Mouse (Mus musculus) cerebellum, adult 2 months (tissue): Measurements from ENCODE around the gene Ttpal. TPM values are rescaled to one million over a fixed set of nuclear protein-coding genes. Genes with fewer than 3 reads are reported as not detected.

Experiments
- DNase-seq, 2 experiments: peaks; one replicate each; pipeline ENCODE4 v3.0.0; 2021
- H3K27ac ChIP-seq: fragments of 200-500 bp; 2 replicates; pipeline ENCODE4 v1.5.1; 2012; ENCODE audit warnings: low read length, control low read depth, inconsistent platforms; ENCODE audit not compliant: insufficient read depth
- H3K27me3 ChIP-seq: fragments of 200-500 bp; 2 replicates; pipeline ENCODE4 v1.6.1; 2012; ENCODE audit warnings: inconsistent platforms, mild to moderate bottlenecking, low read length, moderate library complexity; ENCODE audit not compliant: control insufficient read depth, insufficient read depth
- H3K4me1 ChIP-seq: fragments of 200-500 bp; 2 replicates; pipeline ENCODE4 v1.6.1; 2011; ENCODE audit warnings: low read length; ENCODE audit not compliant: control insufficient read depth, insufficient read depth
- H3K4me3 ChIP-seq: fragments of 200-500 bp; replicated peaks from 2 replicates; pipeline ENCODE3; 2011; ENCODE audit warnings: mild to moderate bottlenecking, low read depth, low read length, control low read depth; ENCODE audit not compliant: insufficient read depth
- CTCF ChIP-seq: fragments of 200-500 bp; IDR thresholded peaks from 2 replicates; pipeline ENCODE4 v1.5.1; 2011; ENCODE audit warnings: low read depth, mild to moderate bottlenecking, control low read depth, low read length, moderate library complexity, borderline replicate concordance; ENCODE audit not compliant: insufficient read depth
- POLR2A ChIP-seq: fragments of 200-500 bp; IDR thresholded peaks from 2 replicates; pipeline ENCODE4 v1.6.1; 2011; ENCODE audit warnings: low read length, control low read depth, borderline replicate concordance; ENCODE audit not compliant: insufficient read depth
- WGBS: fragments of 180-500 bp; shearing (Covaris S2); methylation state at CpG from one replicate; pipeline ENCODE4 v1.1.7; 2018; 5-methylcytosine and 5-hydroxymethylcytosine counted together
- polyA plus RNA-seq: library from polyadenylated mRNA; depleted of rRNA; stranded (reverse); fragments of >200 nt; gene quantifications from 2 replicates; pipeline ENCODE4 v1.2.3, GENCODE M21; 2012

Gene Ttpal
- polyA plus RNA-seq, 1 experiment = 23.7 TPM

- no peak for TF ChIP-seq CTCF
- no peak for DNase-seq
Measured at GRCm38 (mm10) chr2:163584088-163584426, 18.1 kb upstream of the Ttpal start.

DNA sequence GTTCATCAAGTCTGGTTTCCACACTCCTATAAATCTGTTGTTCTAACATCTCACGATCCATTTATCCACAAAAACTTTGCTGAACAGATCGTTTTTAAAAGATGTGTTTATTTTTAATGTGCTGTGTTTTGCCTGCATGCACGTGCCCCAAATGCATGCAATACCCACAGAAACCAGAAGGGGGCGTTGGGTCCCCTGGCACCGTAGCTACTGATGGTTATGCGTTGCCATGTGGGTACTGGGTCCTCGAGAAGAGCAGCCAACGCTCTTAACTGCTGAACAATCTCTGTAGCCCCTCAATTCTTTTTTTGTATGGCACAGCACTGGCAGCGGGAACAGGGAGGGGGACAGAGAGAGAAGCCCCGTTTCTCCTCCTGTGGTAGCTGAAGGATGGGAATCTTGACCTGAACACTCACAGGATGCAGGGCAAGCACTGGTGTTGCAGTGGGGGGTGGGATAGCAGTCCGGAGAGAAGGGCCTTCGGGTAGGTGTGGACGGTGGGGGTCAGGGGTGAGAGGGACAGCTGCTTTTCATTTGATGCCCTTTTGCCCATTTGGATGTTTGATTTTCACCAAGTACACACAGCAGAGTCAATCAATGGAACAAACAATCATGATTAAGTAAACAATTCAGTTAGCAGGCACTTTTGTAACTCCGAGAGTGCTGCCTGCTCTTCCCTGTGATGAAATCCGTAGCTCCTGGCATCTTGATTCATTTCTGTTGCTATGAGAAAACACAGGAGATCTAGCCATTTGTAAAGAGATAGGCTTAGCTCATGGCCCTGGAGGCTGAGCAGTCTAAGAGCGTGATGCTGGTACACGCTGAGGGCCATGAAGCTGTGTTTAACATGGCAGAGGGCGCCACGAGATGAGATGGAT, 15.5 kb upstream of the Ttpal start:
- 61% methylated on average over 19 of the region's 19 CpGs for WGBS
- Histone ChIP-seq H3K4me1 (peaks cover 5% of the 10 kb centered on the region; the same call in 1 of the 2 replicates), H3K27me3 (no peaks in the 10 kb centered on the region), H3K27ac (no peak overlapping the region), H3K4me3 (no peak overlapping the region)
- no peak for DNase-seq
- peak; percentile 53; the same call in 1 of the 2 replicates for TF ChIP-seq CTCF
- no peak for TF ChIP-seq POLR2A

More at GRCm38 (mm10) chr2:163584088-163584426, 18.1 kb upstream of the Ttpal start:
- 32% methylated on average over 10 of the region's 10 CpGs for WGBS
- Histone ChIP-seq H3K4me3 (no peak overlapping the region), H3K27me3 (no peaks in the 10 kb centered on the region), H3K27ac (no peak overlapping the region), H3K4me1 (peaks cover 5% of the 10 kb centered on the region; the same call in 1 of the 2 replicates)

- no peak for TF ChIP-seq POLR2A
- TF ChIP-seq CTCF = no peak
- no peak overlapping the region for H3K4me3 ChIP-seq
- H3K27ac ChIP-seq = no peak overlapping the region
- peaks cover 5% of the 10 kb centered on the region; the same call in 1 of the 2 replicates for H3K4me1 ChIP-seq
- 63% methylated on average over 5 of the region's 5 CpGs for WGBS
- H3K27me3 ChIP-seq = no peaks in the 10 kb centered on the region
- DNase-seq = no peak
Measured at GRCm38 (mm10) chr2:163587506-163587905, 14.6 kb upstream of the Ttpal start.

DNA sequence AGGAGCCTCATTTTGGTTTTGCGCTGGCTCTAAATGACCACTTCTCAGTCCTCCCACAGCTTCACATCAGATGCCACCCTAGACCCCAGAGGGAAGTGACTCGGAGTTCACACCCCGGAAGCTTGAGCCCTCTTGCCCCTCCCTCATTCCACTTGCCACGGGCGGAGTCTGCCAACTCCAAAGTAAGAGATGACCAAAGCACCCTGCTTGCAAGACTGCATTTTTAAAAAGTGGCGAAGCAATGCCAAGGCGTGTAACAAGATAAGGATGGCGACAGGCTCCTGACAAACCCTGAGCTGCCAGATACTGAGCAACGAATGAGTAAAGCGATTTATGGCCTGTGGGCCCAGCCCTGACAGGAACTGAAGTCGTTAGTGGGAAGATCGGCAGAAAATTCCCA, 11.9 kb upstream of the Ttpal start:
- Histone ChIP-seq H3K4me1 (no peaks in the 10 kb centered on the region), H3K27me3 (no peaks in the 10 kb centered on the region), H3K4me3 (no peak overlapping the region), H3K27ac (no peak overlapping the region)
- WGBS = 75% methylated on average over 12 of the region's 12 CpGs
- DNase-seq = no peak
- no peak for TF ChIP-seq CTCF
- no peak for TF ChIP-seq POLR2A

DNA sequence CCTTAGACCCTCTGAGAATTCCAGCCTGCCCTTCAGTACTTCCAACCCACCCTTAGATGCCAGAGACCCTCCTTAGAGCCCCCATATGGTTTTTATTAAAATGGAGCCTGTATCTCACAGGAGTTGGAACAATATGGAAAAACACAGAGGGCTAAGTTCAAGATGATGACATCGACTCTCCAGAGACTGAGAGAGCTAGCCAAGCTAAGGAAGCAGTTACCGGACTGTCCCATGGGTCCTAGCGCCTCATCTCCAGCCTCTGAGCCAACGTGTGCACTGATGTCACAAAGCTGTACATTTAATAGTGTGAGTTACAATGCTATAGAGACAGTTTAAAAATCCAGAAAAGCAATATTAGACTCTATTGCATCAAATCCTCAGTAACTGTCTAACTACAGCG, 11.1 kb upstream of the Ttpal start:
- no peak for DNase-seq
- Histone ChIP-seq H3K27me3 (no peaks in the 10 kb centered on the region), H3K27ac (no peak overlapping the region), H3K4me3 (no peak overlapping the region), H3K4me1 (no peaks in the 10 kb centered on the region)
- TF ChIP-seq CTCF = no peak
- WGBS = 71% methylated on average over 5 of the region's 5 CpGs

DNA sequence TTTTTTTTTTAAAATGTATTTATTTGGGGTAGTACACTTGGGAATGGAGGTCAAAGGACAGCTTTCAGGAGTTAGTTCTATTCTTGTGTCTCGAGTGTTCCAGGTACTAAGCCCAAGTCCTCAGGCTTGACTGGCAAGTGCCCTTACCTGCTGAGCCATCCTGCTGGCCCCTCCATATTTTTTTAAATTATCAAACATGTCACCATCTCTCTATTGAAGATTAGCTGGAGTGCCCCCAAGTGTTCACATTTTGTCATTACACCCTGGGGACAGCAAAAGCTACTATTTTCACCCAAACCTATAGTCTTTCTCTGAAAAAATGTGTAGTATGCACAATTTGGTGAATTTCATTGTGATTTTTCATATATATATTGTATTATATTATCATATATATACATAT, 10.0 kb upstream of the Ttpal start:
- Histone ChIP-seq H3K27ac (no peak overlapping the region), H3K27me3 (no peaks in the 10 kb centered on the region), H3K4me1 (no peaks in the 10 kb centered on the region), H3K4me3 (no peak overlapping the region)
- 50% methylated on average over 1 of the region's 1 CpGs for WGBS
- 0 out of 2 replicates have a peak, but pooled peaks have one; percentile 13 for TF ChIP-seq CTCF
- TF ChIP-seq POLR2A = no peak
- DNase-seq = no peak

DNA sequence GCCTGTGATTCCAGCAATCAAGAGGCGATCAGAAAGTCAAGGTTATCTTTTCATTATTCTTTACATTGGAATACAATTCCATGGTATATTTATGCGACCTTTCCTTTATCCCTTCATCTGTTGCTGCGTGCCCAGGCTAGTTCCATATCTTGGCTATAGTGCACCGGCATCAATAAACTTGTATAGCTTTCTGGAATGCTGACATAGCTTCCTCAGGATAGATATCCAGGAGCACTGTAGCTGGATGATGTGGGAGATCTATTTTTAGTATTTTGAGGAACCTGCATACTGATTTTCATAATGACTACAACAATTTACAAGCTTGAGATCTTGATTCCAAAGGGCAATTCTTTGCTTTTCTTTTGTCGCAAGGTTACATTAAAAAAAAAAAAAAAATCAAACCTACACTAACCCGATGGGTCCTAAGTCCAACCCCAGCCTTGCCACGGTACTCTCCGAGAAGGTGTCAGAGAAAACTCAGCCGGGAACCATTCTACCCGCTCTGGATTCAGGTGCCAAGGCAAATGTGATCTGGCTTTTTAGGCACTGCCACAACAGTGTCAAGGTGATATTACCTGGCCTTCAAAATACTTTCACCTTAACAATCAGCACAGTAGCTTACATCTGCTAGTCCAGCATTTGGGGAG, 8.4 kb upstream of the Ttpal start:
- 93% methylated on average over 10 of the region's 10 CpGs for WGBS
- TF ChIP-seq POLR2A = no peak
- TF ChIP-seq CTCF = no peak
- no peak overlapping the region for H3K27ac ChIP-seq
- H3K4me1 ChIP-seq = no peaks in the 10 kb centered on the region
- H3K27me3 ChIP-seq = no peaks in the 10 kb centered on the region
- no peak for DNase-seq
- no peak overlapping the region for H3K4me3 ChIP-seq

DNA sequence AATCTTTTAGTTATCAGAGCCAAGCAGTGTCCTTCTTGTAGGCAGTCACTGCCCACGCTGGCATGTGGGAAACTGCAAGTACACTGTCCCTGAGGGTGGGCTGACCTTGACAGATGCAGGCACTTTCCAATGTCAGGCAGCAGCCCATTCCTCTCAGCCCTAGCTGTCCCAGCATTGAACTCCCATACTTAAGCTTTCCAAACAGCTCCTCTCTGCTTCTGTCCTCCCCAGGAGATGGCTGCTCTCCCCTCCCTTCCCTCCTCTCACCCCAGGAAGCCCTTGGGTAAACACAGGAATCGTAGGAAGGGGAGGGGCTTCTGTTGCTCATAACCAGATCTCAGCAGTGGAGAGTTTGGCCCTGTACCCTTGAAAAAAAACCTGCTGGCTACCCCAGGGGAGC, 7.0 kb upstream of the Ttpal start:
- TF ChIP-seq CTCF = no peak
- TF ChIP-seq POLR2A = no peak
- WGBS = 34% methylated on average over 2 of the region's 2 CpGs
- Histone ChIP-seq H3K4me3 (no peak overlapping the region), H3K27me3 (no peaks in the 10 kb centered on the region), H3K4me1 (no peaks in the 10 kb centered on the region), H3K27ac (no peak overlapping the region)
- DNase-seq = no peak
